Mouse (Mus musculus) heart, embryonic 13.5 days (tissue): ENCODE measurements around the gene Guca2b. TPM values are rescaled to one million over a fixed set of nuclear protein-coding genes. Genes with fewer than 3 reads are reported as not detected.

Experiments
- ATAC-seq: fragments of 200-750 bp; cut with Nextera tagmentation; 2 replicates; pipeline ENCODE4 v1.8.0; 2017; ENCODE audit warnings: moderate TSS enrichment; ENCODE audit not compliant: insufficient number of reproducible peaks, low FRiP score, low TSS enrichment; ENCODE audit errors: extremely low read depth
- H3K27ac ChIP-seq: fragments of 300-500 bp; sonication (generic); replicated peaks from 2 replicates; pipeline ENCODE4 v1.5.1; 2015; ENCODE audit warnings: moderate library complexity, mild to moderate bottlenecking, inconsistent platforms
- H3K27me3 ChIP-seq: fragments of 300-500 bp; sonication (generic); replicated peaks from 2 replicates; pipeline ENCODE4 v1.6.1; 2015; ENCODE audit warnings: mild to moderate bottlenecking, inconsistent platforms
- H3K36me3 ChIP-seq: fragments of 300-500 bp; sonication (generic); 2 replicates; pipeline ENCODE4 v1.6.1; 2015; ENCODE audit warnings: mild to moderate bottlenecking, inconsistent platforms
- H3K4me1 ChIP-seq: fragments of 300-500 bp; sonication (generic); 2 replicates; pipeline ENCODE4 v1.6.1; 2015; ENCODE audit warnings: inconsistent platforms
- H3K4me2 ChIP-seq: fragments of 300-500 bp; sonication (generic); 2 replicates; pipeline ENCODE4 v1.6.1; 2015; ENCODE audit warnings: inconsistent platforms, mild to moderate bottlenecking, moderate library complexity
- H3K4me3 ChIP-seq: fragments of 300-500 bp; sonication (generic); 2 replicates; pipeline ENCODE4 v1.5.1; 2015; ENCODE audit warnings: moderate library complexity, mild to moderate bottlenecking, inconsistent platforms
- H3K9ac ChIP-seq: fragments of 300-500 bp; sonication (generic); 2 replicates; pipeline ENCODE4 v1.6.1; 2015; ENCODE audit warnings: inconsistent platforms, mild to moderate bottlenecking, moderate library complexity
- H3K9me3 ChIP-seq: fragments of 300-500 bp; sonication (generic); 2 replicates; pipeline ENCODE4 v1.6.1; 2016; ENCODE audit warnings: inconsistent platforms
- WGBS: fragments of 180-500 bp; shearing (Covaris S2); methylation state at CpG from one replicate; pipeline ENCODE4 v1.1.7; 2015; ENCODE audit warnings: mixed read lengths; 5-methylcytosine and 5-hydroxymethylcytosine counted together
- polyA plus RNA-seq: library from polyadenylated mRNA; unstranded; fragments of >200 nt; fragmentation: Nextera tagmentation; extraction: Ambion mirVana; gene quantifications from 2 replicates; pipeline ENCODE4 v1.2.1, GENCODE M21; 2015

Guca2b gene
- polyA plus RNA-seq, 1 experiment from 2014 or later, result not detected

DNA sequence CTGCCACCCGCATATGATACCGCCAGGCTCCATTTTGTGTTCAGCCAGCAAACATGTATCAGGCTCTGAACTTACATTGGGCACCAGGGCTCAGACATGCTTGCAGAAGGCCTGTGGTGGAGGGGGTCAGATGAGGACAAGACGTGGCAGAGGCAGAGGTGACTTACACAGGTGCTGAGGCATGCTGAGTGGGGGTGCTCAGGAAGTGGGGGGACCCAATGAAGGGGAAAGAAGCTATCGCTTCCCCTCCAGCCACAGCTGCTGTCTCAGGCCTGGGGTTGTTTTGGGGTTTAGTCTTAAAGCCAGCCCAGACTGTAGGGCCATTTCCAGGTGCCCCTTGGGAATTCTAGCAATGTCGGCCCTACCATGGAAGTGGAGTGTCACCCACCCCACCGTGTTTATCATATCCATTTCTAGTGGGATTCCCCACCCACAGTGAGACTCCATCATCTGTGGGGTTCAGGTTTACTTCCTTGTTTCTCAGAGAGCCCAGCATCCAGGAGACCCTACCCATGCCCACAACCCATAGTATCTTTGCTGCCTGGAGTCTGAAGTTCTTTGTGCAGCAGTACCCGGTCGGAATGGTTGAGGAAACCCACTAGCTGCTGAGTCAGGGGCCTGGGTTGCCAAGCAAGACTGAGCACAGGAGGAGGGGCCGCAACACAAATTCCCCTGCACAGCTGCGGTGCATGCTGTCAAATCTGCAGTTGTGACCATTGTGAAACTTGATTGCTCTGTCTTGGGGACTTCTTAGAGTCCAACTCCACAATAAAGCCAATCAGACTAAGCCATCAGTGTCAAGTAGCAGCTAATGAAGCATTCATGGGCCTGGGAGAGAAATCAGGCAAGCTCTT, 10.8 kb upstream of the Guca2b start:
- Histone ChIP-seq H3K36me3 (no peaks in the 10 kb centered on the region), H3K27me3 (no peaks in the 10 kb centered on the region), H3K9me3 (no peaks in the 10 kb centered on the region), H3K9ac (no peak overlapping the region), H3K4me1 (peaks cover 44% of the 10 kb centered on the region), H3K4me3 (no peak overlapping the region), H3K27ac (no peak overlapping the region), H3K4me2 (no peak overlapping the region)
- no peak for ATAC-seq
- 68% methylated on average over 10 of the region's 10 CpGs for WGBS

DNA sequence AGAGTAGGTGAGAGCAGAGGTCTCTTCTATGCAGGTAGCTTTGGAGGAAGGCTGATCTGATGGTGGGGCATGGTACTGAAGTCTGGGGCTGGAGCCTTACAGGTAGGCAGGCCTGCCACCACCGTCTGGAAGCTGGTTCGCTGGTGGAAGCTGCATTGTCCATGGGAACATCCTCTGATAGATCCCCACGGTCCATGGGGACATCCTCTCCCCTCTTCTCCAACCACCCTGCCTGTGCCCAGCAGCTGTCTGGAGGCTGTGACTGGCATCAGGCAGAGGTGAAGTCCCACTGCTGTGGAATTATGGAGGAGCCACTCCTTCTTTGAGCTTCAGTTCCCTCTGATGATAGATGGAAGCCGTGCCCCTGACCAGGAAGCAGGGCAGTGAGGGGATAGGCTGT, 9.8 kb upstream of the Guca2b start:
- H3K36me3 ChIP-seq, result no peaks in the 10 kb centered on the region
- H3K9me3 ChIP-seq, result no peaks in the 10 kb centered on the region
- no peak overlapping the region for H3K4me3 ChIP-seq
- WGBS, result 62% methylated on average over 4 of the region's 4 CpGs
- ATAC-seq, result no peak
- no peak overlapping the region for H3K4me2 ChIP-seq
- no peaks in the 10 kb centered on the region for H3K27me3 ChIP-seq
- H3K27ac ChIP-seq, result no peak overlapping the region
- H3K4me1 ChIP-seq, result peaks cover 53% of the 10 kb centered on the region
- H3K9ac ChIP-seq, result no peak overlapping the region

DNA sequence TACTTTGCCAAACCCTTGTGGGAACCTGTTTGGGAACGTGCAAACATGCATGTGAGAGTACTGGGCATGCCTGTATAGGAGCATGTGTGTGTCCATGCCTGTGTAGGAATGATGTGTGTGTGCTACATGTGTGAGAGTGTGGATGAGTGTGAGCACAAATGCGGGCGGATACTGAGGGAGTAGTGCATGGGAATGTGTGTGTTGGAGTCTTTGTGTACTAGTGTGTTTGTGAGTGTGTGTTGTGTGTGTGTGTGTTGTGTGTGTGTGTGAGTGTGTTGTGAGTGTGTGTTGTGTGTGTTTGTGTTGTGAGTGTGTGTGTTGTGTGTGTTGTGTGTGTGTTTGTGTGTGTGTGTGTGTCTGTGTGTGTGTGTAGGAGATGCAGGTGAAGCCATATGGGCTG, 9.4 kb upstream of the Guca2b start:
- Histone ChIP-seq H3K27me3 (no peaks in the 10 kb centered on the region), H3K27ac (no peak overlapping the region), H3K9ac (no peak overlapping the region), H3K4me3 (no peak overlapping the region), H3K4me2 (no peak overlapping the region), H3K4me1 (peaks cover 55% of the 10 kb centered on the region), H3K36me3 (no peaks in the 10 kb centered on the region), H3K9me3 (no peaks in the 10 kb centered on the region)
- ATAC-seq, result no peak
- 84% methylated on average over 3 of the region's 3 CpGs for WGBS

DNA sequence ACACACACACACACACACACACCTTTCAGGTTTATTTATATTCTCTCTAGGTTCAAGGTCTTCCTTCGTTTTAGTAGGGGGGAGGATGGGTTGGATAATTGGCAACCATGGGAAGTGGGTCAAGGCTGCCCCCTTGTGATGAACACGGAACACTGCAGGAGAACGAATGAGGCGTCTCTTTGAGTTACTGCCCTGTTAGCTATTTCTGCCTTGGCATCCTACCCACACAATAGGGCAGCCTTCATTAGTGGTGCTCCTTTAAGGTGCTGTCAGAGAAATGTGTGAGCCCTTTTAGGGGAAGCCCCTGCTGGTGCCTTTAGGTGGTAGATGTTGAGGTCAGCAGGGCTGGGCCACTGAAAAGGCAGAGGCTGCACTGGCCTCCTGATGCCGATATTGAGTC, 8.7 kb upstream of the Guca2b start:
- Histone ChIP-seq H3K9ac (no peak overlapping the region), H3K27me3 (no peaks in the 10 kb centered on the region), H3K36me3 (no peaks in the 10 kb centered on the region), H3K4me3 (no peak overlapping the region), H3K4me2 (no peak overlapping the region), H3K27ac (no peak overlapping the region), H3K4me1 (peaks cover 59% of the 10 kb centered on the region), H3K9me3 (no peaks in the 10 kb centered on the region)
- ATAC-seq, result no peak
- WGBS, result 21% methylated on average over 5 of the region's 5 CpGs

- no peak for ATAC-seq
- H3K27me3 ChIP-seq, result no peaks in the 10 kb centered on the region
- no peak overlapping the region for H3K4me3 ChIP-seq
- no peaks in the 10 kb centered on the region for H3K36me3 ChIP-seq
- WGBS, result 31% methylated on average over 8 of the region's 8 CpGs
- no peaks in the 10 kb centered on the region for H3K9me3 ChIP-seq
- H3K9ac ChIP-seq, result no peak overlapping the region
- H3K27ac ChIP-seq, result peak overlapping the region; percentile 49; the same call in 1 of the 2 replicates
- H3K4me2 ChIP-seq, result no peak overlapping the region
- peaks cover 60% of the 10 kb centered on the region for H3K4me1 ChIP-seq
Observed at GRCm38 (mm10) chr4:119666116-119666515, 7.4 kb upstream of the Guca2b start.

DNA sequence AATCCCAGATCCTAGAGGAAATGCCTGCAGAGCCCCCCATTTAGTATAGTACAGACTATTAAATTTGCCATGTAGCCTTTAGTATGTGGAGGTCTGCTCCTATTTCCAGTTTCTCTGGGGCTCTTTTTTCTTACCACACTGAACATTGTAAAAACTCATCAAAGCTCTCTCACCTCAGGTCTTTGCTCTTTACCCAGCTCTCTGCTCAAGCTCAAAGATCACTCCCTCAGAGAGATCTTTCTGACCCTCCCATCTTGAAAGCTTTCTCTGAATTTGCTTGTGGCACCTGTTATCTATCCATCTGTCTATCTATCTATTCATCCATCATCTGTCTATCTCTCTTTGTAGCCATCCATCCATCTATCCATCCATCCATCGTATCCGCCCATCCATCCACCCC, 6.4 kb upstream of the Guca2b start:
- Histone ChIP-seq H3K36me3 (no peaks in the 10 kb centered on the region), H3K4me3 (no peak overlapping the region), H3K27ac (no peak overlapping the region), H3K4me1 (peaks cover 56% of the 10 kb centered on the region), H3K9ac (no peak overlapping the region), H3K4me2 (no peak overlapping the region), H3K9me3 (no peaks in the 10 kb centered on the region), H3K27me3 (no peaks in the 10 kb centered on the region)
- no peak for ATAC-seq
- 94% methylated on average over 2 of the region's 2 CpGs for WGBS

DNA sequence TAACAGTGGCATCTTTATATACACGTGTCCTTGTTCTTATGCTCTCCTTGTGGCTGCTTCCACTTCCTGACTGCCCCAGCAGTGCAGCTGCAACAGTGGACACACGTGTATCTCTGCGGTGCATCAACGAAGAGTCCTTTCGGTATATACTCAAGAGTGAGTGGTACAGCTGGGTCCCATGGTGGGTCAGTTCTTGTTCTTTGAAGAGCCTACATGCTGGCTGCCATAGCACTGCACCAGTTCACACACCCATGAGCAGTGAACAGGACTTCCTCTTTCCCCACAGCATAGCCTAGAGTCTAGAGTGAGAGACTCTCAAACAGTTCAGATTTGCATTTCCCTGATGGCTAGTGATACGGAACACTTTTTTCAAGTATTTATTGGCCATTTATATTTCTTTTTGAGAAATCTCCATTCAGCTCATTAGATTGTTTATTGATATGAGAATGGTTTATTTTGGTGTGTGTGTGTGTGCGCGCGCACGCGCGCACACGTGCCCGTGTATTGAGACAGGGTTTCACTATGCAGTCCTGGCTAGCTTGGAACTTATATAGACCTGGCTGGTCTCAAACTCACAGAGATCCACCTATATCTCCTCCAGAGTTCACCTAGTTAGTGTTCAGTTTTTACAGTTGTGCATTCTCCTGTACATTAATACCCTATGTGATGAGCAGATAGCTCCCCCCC, 4.8 kb upstream of the Guca2b start:
- no peaks in the 10 kb centered on the region for H3K9me3 ChIP-seq
- no peaks in the 10 kb centered on the region for H3K36me3 ChIP-seq
- no peak overlapping the region for H3K9ac ChIP-seq
- no peak for ATAC-seq
- H3K4me2 ChIP-seq, result no peak overlapping the region
- 91% methylated on average over 14 of the region's 14 CpGs for WGBS
- H3K4me1 ChIP-seq, result peaks cover 59% of the 10 kb centered on the region
- no peak overlapping the region for H3K4me3 ChIP-seq
- peak overlapping the region; percentile 95 for H3K27ac ChIP-seq
- no peaks in the 10 kb centered on the region for H3K27me3 ChIP-seq

- no peak for ATAC-seq
- no peaks in the 10 kb centered on the region for H3K27me3 ChIP-seq
- no peak overlapping the region for H3K4me2 ChIP-seq
- H3K9ac ChIP-seq, result peak overlapping the region; percentile 63; the same call in 1 of the 2 replicates
- no peaks in the 10 kb centered on the region for H3K36me3 ChIP-seq
- WGBS, result 67% methylated on average over 7 of the region's 7 CpGs
- peaks cover 59% of the 10 kb centered on the region for H3K4me1 ChIP-seq
- no peak overlapping the region for H3K4me3 ChIP-seq
- H3K9me3 ChIP-seq, result no peaks in the 10 kb centered on the region
- peak overlapping the region; percentile 95 for H3K27ac ChIP-seq
Observed at GRCm38 (mm10) chr4:119662976-119663375, 4.2 kb upstream of the Guca2b start.

GRCm38 (mm10) chr4:119662151-119662550, 3.4 kb upstream of the Guca2b start:
- H3K4me1 ChIP-seq, result peaks cover 59% of the 10 kb centered on the region
- H3K27ac ChIP-seq, result peak overlapping the region; percentile 95
- H3K4me2 ChIP-seq, result peak overlapping the region; percentile 28
- WGBS, result 21% methylated on average over 4 of the region's 4 CpGs
- H3K36me3 ChIP-seq, result no peaks in the 10 kb centered on the region
- peak; percentile 68; the same call in 1 of the 2 replicates for ATAC-seq
- peak overlapping the region; percentile 63; the same call in 1 of the 2 replicates for H3K9ac ChIP-seq
- no peaks in the 10 kb centered on the region for H3K27me3 ChIP-seq
- no peak overlapping the region for H3K4me3 ChIP-seq
- no peaks in the 10 kb centered on the region for H3K9me3 ChIP-seq

DNA sequence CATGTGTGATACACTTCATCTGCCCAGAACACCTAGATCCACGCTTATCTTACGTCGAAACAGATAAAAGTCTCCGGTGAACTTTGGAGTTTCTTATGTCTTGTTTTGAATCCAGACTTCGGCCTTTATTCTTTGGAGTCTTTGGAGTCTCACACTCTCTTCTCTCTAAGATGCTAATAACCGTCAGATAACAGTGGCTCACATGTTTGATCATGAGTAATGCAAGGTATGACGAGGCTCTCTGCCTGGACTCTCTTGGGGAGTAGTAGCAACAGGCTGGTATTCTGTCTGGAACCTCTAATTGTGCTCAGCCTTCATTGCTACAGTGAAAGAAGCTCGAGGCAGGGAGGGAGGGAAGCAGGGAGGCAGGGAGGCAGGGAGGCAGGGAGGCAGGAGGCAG, 1.3 kb upstream of the Guca2b start:
- H3K36me3 ChIP-seq, result no peaks in the 10 kb centered on the region

GRCm38 (mm10) chr4:119658246-119658645, 508 bp downstream of the Guca2b start:
- Histone ChIP-seq H3K4me2 (no peak overlapping the region), H3K4me3 (no peak overlapping the region), H3K36me3 (no peaks in the 10 kb centered on the region), H3K27ac (no peak overlapping the region), H3K27me3 (no peaks in the 10 kb centered on the region), H3K9ac (no peak overlapping the region), H3K9me3 (peaks cover 6% of the 10 kb centered on the region), H3K4me1 (peaks cover 32% of the 10 kb centered on the region)
- WGBS, result 63% methylated on average over 1 of the region's 2 CpGs
- ATAC-seq, result no peak

More for the DNA sequence above, 1.3 kb upstream of the Guca2b start:
- H3K9ac ChIP-seq, result no peak overlapping the region
- H3K9me3 ChIP-seq, result no peaks in the 10 kb centered on the region
- H3K27me3 ChIP-seq, result no peaks in the 10 kb centered on the region
- no peak for ATAC-seq
- H3K27ac ChIP-seq, result no peak overlapping the region
- H3K4me3 ChIP-seq, result no peak overlapping the region
- no peak overlapping the region for H3K4me2 ChIP-seq
- H3K4me1 ChIP-seq, result peaks cover 45% of the 10 kb centered on the region
- 65% methylated on average over 8 of the region's 8 CpGs for WGBS
